Mouse (Mus musculus) CH12.LX (cell line): ENCODE data around the gene Gpr142. TPM values are rescaled to one million over a fixed set of nuclear protein-coding genes. Genes with fewer than 3 reads are reported as not detected.

Experiments
- DNase-seq: peaks from one replicate; pipeline ENCODE4 v3.0.0-alpha.2; 2013; ENCODE audit errors: extremely low read depth
- H3K27ac ChIP-seq: 2 replicates; pipeline ENCODE4 v1.5.1; 2012; ENCODE audit warnings: low read depth, mild to moderate bottlenecking, control low read depth, moderate library complexity; ENCODE audit not compliant: insufficient read depth
- H3K27me3 ChIP-seq: replicated peaks from 2 replicates; pipeline ENCODE3; 2012; ENCODE audit warnings: inconsistent platforms
- H3K36me3 ChIP-seq, 2 experiments: replicated peaks in 1 of 2; 2 replicates each; pipeline versions ENCODE3 to v1.6.1; 2012; ENCODE audit warnings: inconsistent platforms in 1 of 2, low read length in 1 of 2, mild to moderate bottlenecking in 1 of 2, mixed read lengths in 1 of 2, moderate library complexity in 1 of 2; ENCODE audit not compliant: control insufficient read depth in 1 of 2, insufficient read depth in 1 of 2
- H3K4me1 ChIP-seq, 2 experiments: 2 replicates each; pipeline ENCODE4 v1.6.1; 2012; ENCODE audit warnings: inconsistent platforms in 1 of 2, moderate library complexity in 1 of 2; ENCODE audit not compliant: insufficient read depth in 2 of 2, control insufficient read depth in 1 of 2
- H3K4me2 ChIP-seq: 2 replicates; pipeline ENCODE4 v1.6.1; 2012; ENCODE audit warnings: low read depth, mild to moderate bottlenecking, control low read depth; ENCODE audit not compliant: poor library complexity, insufficient read depth, severe bottlenecking
- H3K4me3 ChIP-seq, 3 experiments: fragments of 150-350 bp in 1 of 3; sonication (generic) in 1 of 3; replicated peaks in 1 of 3; 2 replicates each; pipeline versions ENCODE3 to v1.5.1; 2011 to 2012; ENCODE audit warnings: low read depth in 2 of 3, low read length in 2 of 3, mild to moderate bottlenecking in 2 of 3, moderate library complexity in 2 of 3, control low read depth in 1 of 3, improper control_type of control experiment in 1 of 3, inconsistent platforms in 1 of 3, mixed read lengths in 1 of 3; ENCODE audit not compliant: poor library complexity in 1 of 3
- H3K79me2 ChIP-seq: replicated peaks from 2 replicates; pipeline ENCODE4 v1.6.1; 2012; ENCODE audit warnings: mild to moderate bottlenecking, moderate library complexity; ENCODE audit not compliant: control insufficient read depth, poor library complexity, insufficient read depth, severe bottlenecking; ENCODE audit errors: extremely low read depth
- H3K9ac ChIP-seq: 2 replicates; pipeline ENCODE4 v1.6.1; 2012; ENCODE audit warnings: low read depth, mild to moderate bottlenecking, control low read depth, moderate library complexity; ENCODE audit not compliant: insufficient read depth
- H3K9me3 ChIP-seq: replicated peaks from 2 replicates; pipeline ENCODE3; 2012; ENCODE audit warnings: low read length, inconsistent platforms, mixed read lengths
- BHLHE40 ChIP-seq: IDR thresholded peaks from 2 replicates; pipeline ENCODE4 v1.6.1; 2011; ENCODE audit warnings: mild to moderate bottlenecking, low read depth, low read length, improper control_type of control experiment
- CHD1 ChIP-seq: IDR thresholded peaks from 2 replicates; pipeline ENCODE4 v1.6.1; 2012; ENCODE audit warnings: low read depth, low read length, improper control_type of control experiment, inconsistent platforms
- CHD2 ChIP-seq: IDR thresholded peaks from 2 replicates; pipeline ENCODE4 v1.6.1; 2011; ENCODE audit warnings: low read length, improper control_type of control experiment
- CTCF ChIP-seq, 2 experiments: IDR thresholded peaks in 1 of 2; conservative IDR thresholded peaks in 1 of 2; 2 replicates each; pipeline ENCODE4 v1.5.1; 2011 to 2012; ENCODE audit warnings: low read depth in 2 of 2, low read length in 2 of 2, improper control_type of control experiment in 1 of 2, inconsistent platforms in 1 of 2, mild to moderate bottlenecking in 1 of 2, moderate library complexity in 1 of 2
- E2F4 ChIP-seq: IDR thresholded peaks from 2 replicates; pipeline ENCODE4 v1.6.1; 2011; ENCODE audit warnings: low read depth, low read length, improper control_type of control experiment; ENCODE audit not compliant: insufficient replicate concordance
- ELF1 ChIP-seq: IDR thresholded peaks from 2 replicates; pipeline ENCODE4 v1.6.1; 2014; ENCODE audit warnings: low read depth, mild to moderate bottlenecking, inconsistent platforms, low read length, improper control_type of control experiment
- GABPA ChIP-seq: IDR thresholded peaks from 2 replicates; pipeline ENCODE4 v1.6.1; 2012; ENCODE audit warnings: low read depth, low read length, improper control_type of control experiment, inconsistent platforms; ENCODE audit not compliant: insufficient replicate concordance
- IRF4 ChIP-seq: IDR thresholded peaks from 2 replicates; pipeline ENCODE4 v1.6.1; 2014; ENCODE audit warnings: low read depth, mild to moderate bottlenecking, inconsistent platforms, low read length, improper control_type of control experiment
- KAT2A ChIP-seq: IDR thresholded peaks from 2 replicates; pipeline ENCODE4 v1.6.1; 2012; ENCODE audit warnings: low read length, improper control_type of control experiment, inconsistent platforms; ENCODE audit not compliant: insufficient replicate concordance
- MAFK ChIP-seq: IDR thresholded peaks from 2 replicates; pipeline ENCODE4 v1.6.1; 2011; ENCODE audit warnings: low read length, improper control_type of control experiment; ENCODE audit not compliant: insufficient replicate concordance
- MAX ChIP-seq: IDR thresholded peaks from 2 replicates; pipeline ENCODE4 v1.6.1; 2011; ENCODE audit warnings: low read length, improper control_type of control experiment
- MAZ ChIP-seq: IDR thresholded peaks from 2 replicates; pipeline ENCODE4 v1.6.1; 2012; ENCODE audit warnings: low read depth, mild to moderate bottlenecking, inconsistent platforms, low read length, improper control_type of control experiment, moderate library complexity
- MEF2A ChIP-seq: IDR thresholded peaks from 2 replicates; pipeline ENCODE4 v1.6.1; 2014; ENCODE audit warnings: low read depth, mild to moderate bottlenecking, inconsistent platforms, low read length, improper control_type of control experiment, borderline replicate concordance
- MYC ChIP-seq: IDR thresholded peaks from 2 replicates; pipeline ENCODE4 v1.6.1; 2011; ENCODE audit warnings: low read depth, mild to moderate bottlenecking, improper control_type of control experiment, low read length
- NELFE ChIP-seq: IDR thresholded peaks from 2 replicates; pipeline ENCODE4 v1.6.1; 2011; ENCODE audit warnings: low read depth, low read length, improper control_type of control experiment
- NRF1 ChIP-seq: IDR thresholded peaks from 2 replicates; pipeline ENCODE4 v1.6.1; 2014; ENCODE audit warnings: low read depth, mild to moderate bottlenecking, inconsistent platforms, low read length, improper control_type of control experiment, moderate library complexity
- RAD21 ChIP-seq: IDR thresholded peaks from 2 replicates; pipeline ENCODE4 v1.6.1; 2011; ENCODE audit warnings: low read depth, mild to moderate bottlenecking, low read length, improper control_type of control experiment, moderate library complexity
- RCOR1 ChIP-seq: conservative IDR thresholded peaks from 2 replicates; pipeline ENCODE4 v1.6.1; 2012; ENCODE audit warnings: low read depth, mild to moderate bottlenecking, inconsistent platforms, low read length, improper control_type of control experiment
- SIN3A ChIP-seq: IDR thresholded peaks from 2 replicates; pipeline ENCODE4 v1.6.1; 2012; ENCODE audit warnings: low read length, improper control_type of control experiment, inconsistent platforms
- UBTF ChIP-seq: IDR thresholded peaks from 2 replicates; pipeline ENCODE4 v1.6.1; 2012; ENCODE audit warnings: low read depth, mild to moderate bottlenecking, inconsistent platforms, low read length, improper control_type of control experiment, moderate library complexity
- USF2 ChIP-seq: conservative IDR thresholded peaks from 2 replicates; pipeline ENCODE4 v1.6.1; 2011; ENCODE audit warnings: low read depth, low read length, improper control_type of control experiment
- ZKSCAN1 ChIP-seq: IDR thresholded peaks from 2 replicates; pipeline ENCODE4 v1.6.1; 2012; ENCODE audit warnings: low read depth, inconsistent platforms, low read length, improper control_type of control experiment, borderline replicate concordance
- ZNF384 ChIP-seq: IDR thresholded peaks from 2 replicates; pipeline ENCODE4 v1.6.1; 2012; ENCODE audit warnings: low read depth, low read length, improper control_type of control experiment, inconsistent platforms
- dilution Hi-C: fragments of 300-500 bp; cut with MboI; formaldehyde crosslinking; loops from 2 replicates; pipeline ENCODE4 v1.14.3; 2020; ENCODE audit warnings: low sequenced_read_pairs; ENCODE audit not compliant: extremely low pct_unique_long_range_greater_than_20kb, extremely low pct_ligation_motif_present
- in situ Hi-C: fragments of 300-500 bp; cut with MboI; formaldehyde crosslinking; loops from 3 replicates; pipeline ENCODE4 v1.14.3; 2019; ENCODE audit warnings: low sequenced_read_pairs, low pct_ligation_motif_present, low pct_unique_long_range_greater_than_20kb, mixed read lengths
- polyA plus RNA-seq: library from polyadenylated mRNA; unstranded; fragments of >175 nt; gene quantifications from 2 replicates; pipeline ENCODE4 v1.2.1, GENCODE M21; 2012; ENCODE audit warnings: low read depth; ENCODE audit not compliant: insufficient read length
- total RNA-seq, 2 experiments: library from RNA; depleted of rRNA; stranded (reverse); fragments of 300-350 nt in 1 of 2; fragments of >200 nt in 1 of 2; gene quantifications; 2 replicates each; pipeline ENCODE4 v1.2.3; 2012 to 2014

The Gpr142 gene
- total and polyA plus RNA-seq, 3 experiments = not detected

DNA sequence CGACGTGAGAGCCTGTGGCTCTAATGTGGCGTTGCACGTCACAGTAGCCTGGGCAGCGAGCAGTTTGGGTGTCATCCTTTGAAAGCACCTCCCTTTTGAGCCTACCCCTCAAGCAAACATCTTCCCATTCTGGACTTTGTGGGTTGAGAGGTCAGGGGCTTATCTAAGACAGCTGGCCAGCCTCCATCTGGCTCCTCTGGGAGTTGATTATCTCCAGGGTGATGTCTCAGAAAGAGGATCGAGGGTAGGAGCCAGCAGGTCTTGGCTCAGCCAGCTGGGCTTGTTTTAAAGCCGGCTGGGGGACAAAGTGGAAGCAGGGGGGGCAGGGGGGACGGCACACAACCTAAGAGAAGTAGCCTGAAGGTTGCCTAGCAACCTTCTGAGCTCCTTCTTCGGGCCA, 18.6 kb upstream of the Gpr142 start:
- Histone ChIP-seq H3K4me2 (no peak overlapping the region), H3K9me3 (no peaks in the 10 kb centered on the region), H3K4me3 (no peak overlapping the region), H3K79me2 (no peaks in the 10 kb centered on the region), H3K36me3 (no peaks in the 10 kb centered on the region), H3K4me1 (no peaks in the 10 kb centered on the region), H3K27me3 (peaks cover 84% of the 10 kb centered on the region), H3K27ac (no peak overlapping the region), H3K9ac (no peak overlapping the region)
- dilution Hi-C loops (no loop called here), in situ Hi-C loops (no loop called here)
- TF ChIP-seq CTCF (conservative IDR thresholded peaks at IDR 0.05 in 1 of 2, IDR thresholded peaks at IDR 0.05 in 1 of 2; ENCODE audit: low read depth in 2 of 2, low read length in 2 of 2) = no peak
- no peak for TF ChIP-seq MAX
- no peak for TF ChIP-seq IRF4
- TF ChIP-seq MYC = no peak
- TF ChIP-seq SIN3A = no peak
- no peak for TF ChIP-seq KAT2A
- TF ChIP-seq CHD2 = no peak
- no peak for TF ChIP-seq RCOR1
- TF ChIP-seq BHLHE40 = no peak
- TF ChIP-seq NRF1 = no peak
- no peak for TF ChIP-seq ELF1
- TF ChIP-seq CHD1 = no peak
- TF ChIP-seq UBTF = no peak
- TF ChIP-seq GABPA = no peak
- TF ChIP-seq ZKSCAN1 = no peak
- DNase-seq = no peak

DNA sequence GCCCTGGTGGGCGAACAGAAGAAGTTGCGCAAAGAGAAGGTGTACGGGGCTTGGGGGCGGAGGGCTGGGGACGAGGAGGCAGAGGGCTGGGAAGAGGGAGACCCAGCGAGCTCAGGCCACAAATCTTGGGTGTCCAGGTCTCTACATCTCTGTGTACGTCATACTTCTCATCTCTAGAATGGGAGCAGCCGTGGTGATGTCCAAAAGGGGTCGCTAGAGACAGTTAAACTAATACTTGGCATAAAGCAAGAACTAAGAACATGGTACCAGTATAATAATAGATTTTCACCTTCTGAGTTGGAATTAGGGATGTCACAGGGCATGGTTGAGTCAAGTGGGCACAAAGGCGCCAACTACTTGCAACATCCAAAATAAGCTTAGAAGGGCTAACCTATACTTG, 12.8 kb upstream of the Gpr142 start:
- in situ Hi-C loops (no loop called here), dilution Hi-C loops (no loop called here)
- Histone ChIP-seq H3K4me2 (no peak overlapping the region), H3K27ac (no peak overlapping the region), H3K27me3 (peaks cover 33% of the 10 kb centered on the region), H3K9ac (no peak overlapping the region), H3K36me3 (no peaks in the 10 kb centered on the region), H3K4me1 (peaks cover 4 to 14% of the 10 kb centered on the region in 2 experiments; a peak in 3 of 4 replicates), H3K79me2 (no peaks in the 10 kb centered on the region), H3K4me3 (no peak overlapping the region), H3K9me3 (peaks cover 4% of the 10 kb centered on the region)
- TF ChIP-seq CHD1 = no peak
- TF ChIP-seq NELFE = no peak
- TF ChIP-seq ZNF384 = no peak
- no peak for TF ChIP-seq MAFK
- no peak for TF ChIP-seq MAZ
- TF ChIP-seq RAD21 = no peak
- no peak for TF ChIP-seq E2F4
- TF ChIP-seq KAT2A = no peak
- no peak for TF ChIP-seq MAX
- TF ChIP-seq USF2 = no peak
- TF ChIP-seq UBTF = no peak
- no peak for TF ChIP-seq MEF2A
- TF ChIP-seq CTCF (conservative IDR thresholded peaks at IDR 0.05 in 1 of 2, IDR thresholded peaks at IDR 0.05 in 1 of 2; ENCODE audit: low read depth in 2 of 2, low read length in 2 of 2) = no peak
- no peak for TF ChIP-seq ELF1
- no peak for TF ChIP-seq SIN3A
- no peak for DNase-seq
